Mouse (Mus musculus) E14TG2a.4 (cell line): ENCODE results near the gene Mast3.
A peak's percentile ranks its signal among the peaks of the same experiment; 100 is the strongest.

Experiments used
- CTCF ChIP-seq: conservative IDR thresholded peaks from 2 replicates; pipeline ENCODE4 v1.5.1; 2014; ENCODE audit warnings: low read length
- NANOG ChIP-seq: IDR thresholded peaks from 2 replicates; pipeline ENCODE4 v1.6.1; 2014; ENCODE audit warnings: borderline replicate concordance, low read length, mixed read lengths

- TF ChIP-seq CTCF (peak; percentile 48), NANOG (no peak)
These were observed 40.3 kb upstream of the Mast3 start for GRCm38 (mm10) chr8:70845108-70845507.
